Mouse (Mus musculus): ENCODE results near the gene Rgl1.
"Not testable (repeated sequence)": the region's sequence is repeated elsewhere in the genome, so short reads cannot be mapped to it uniquely, and the experiment has no call there.

Gene Rgl1

GRCm38 (mm10) chr1:152766032-152766772 is at the start of gene Rgl1, which contains the start of gene Arpc5:
Gene Rgl1, minus strand, starts transcription at chr1:152766351.
Gene Arpc5, plus strand, starts transcription at chr1:152766542.
- DNase-seq = peak; percentile 98

- DNase-seq = peak; percentile 79
These were observed 49.1 kb upstream of the Rgl1 start for GRCm38 (mm10) chr1:152815265-152815701.

GRCm38 (mm10) chr1:152810533-152811439 is 44.6 kb upstream of the Rgl1 start:
- no peak for DNase-seq

GRCm38 (mm10) chr1:152809541-152810252 is 43.5 kb upstream of the Rgl1 start:
- DNase-seq = peak; percentile 23

- DNase-seq = no peak
These were observed 42.2 kb upstream of the Rgl1 start for GRCm38 (mm10) chr1:152808392-152808680.

GRCm38 (mm10) chr1:152807619-152808391 is 41.7 kb upstream of the Rgl1 start:
- DNase-seq = no peak

GRCm38 (mm10) chr1:152804907-152805306 is 38.8 kb upstream of the Rgl1 start:
- DNase-seq = no peak

GRCm38 (mm10) chr1:152800633-152801176 is 34.6 kb upstream of the Rgl1 start:
- DNase-seq = no peak

- DNase-seq = peak; percentile 39
These were observed 33.7 kb upstream of the Rgl1 start, which contains the start of gene Ncf2 for GRCm38 (mm10) chr1:152799897-152800296. Gene Ncf2, plus strand, starts transcription at chr1:152800194.

- peak; percentile 30 for DNase-seq
These were observed 32.0 kb upstream of the Rgl1 start for GRCm38 (mm10) chr1:152798125-152798524.

GRCm38 (mm10) chr1:152796683-152797263 is 30.6 kb upstream of the Rgl1 start:
- no peak for DNase-seq

- DNase-seq = no peak
These were observed 29.6 kb upstream of the Rgl1 start for GRCm38 (mm10) chr1:152795688-152796255.

GRCm38 (mm10) chr1:152793495-152794130 is 27.5 kb upstream of the Rgl1 start:
- DNase-seq = no peak

GRCm38 (mm10) chr1:152792736-152793494 is 26.8 kb upstream of the Rgl1 start:
- DNase-seq = no peak

- no peak for DNase-seq
These were observed 25.1 kb upstream of the Rgl1 start for GRCm38 (mm10) chr1:152791269-152791668.

GRCm38 (mm10) chr1:152790821-152791220 is 24.7 kb upstream of the Rgl1 start:
- DNase-seq = no peak

- peak; percentile 68 for DNase-seq
These were observed 24.1 kb upstream of the Rgl1 start for GRCm38 (mm10) chr1:152790254-152790653.

- DNase-seq = no peak
These were observed 22.0 kb upstream of the Rgl1 start for GRCm38 (mm10) chr1:152788121-152788660.

- DNase-seq = peak; percentile 42
These were observed 20.8 kb upstream of the Rgl1 start for GRCm38 (mm10) chr1:152786953-152787352.

- not testable (repeated sequence) for DNase-seq
These were observed 19.3 kb upstream of the Rgl1 start for GRCm38 (mm10) chr1:152785446-152785845.
